Mouse (Mus musculus) hematopoietic stem cell, adult 5-6 weeks (primary cell): ENCODE results near the gene Trpv3. TPM values are rescaled to one million over a fixed set of nuclear protein-coding genes. Genes with fewer than 3 reads are reported as not detected.
"Not testable (repeated sequence)": the region's sequence is repeated elsewhere in the genome, so short reads cannot be mapped to it uniquely, and the experiment has no call there.

Experiments
- ATAC-seq, 2 experiments: fragments of 125-278 bp in 1 of 2; replicated peaks in 1 of 2; 2 replicates each; pipeline ENCODE4 v1.8.0; 2016 to 2017; ENCODE audit warnings: inconsistent platforms in 2 of 2, mild to moderate bottlenecking in 2 of 2, moderate number of reproducible peaks in 2 of 2, low read depth in 1 of 2, moderate TSS enrichment in 1 of 2; ENCODE audit not compliant: low FRiP score in 2 of 2, poor library complexity in 2 of 2, severe bottlenecking in 2 of 2, insufficient read depth in 1 of 2, low TSS enrichment in 1 of 2
- total RNA-seq: library from RNA; stranded (forward); fragments of 172-1452, 232-1000 nt; gene quantifications from 2 replicates; pipeline ENCODE4 v1.2.3, GENCODE M21; 2017

The Trpv3 gene
- total RNA-seq, 1 experiment from 2014 or later: not detected

GRCm38 (mm10) chr11:73280710-73281109 is 13.5 kb downstream of the Trpv3 start:
- ATAC-seq: no peak

- peak; percentile 82 to 90 for ATAC-seq
These were observed 14.4 kb downstream of the Trpv3 start for GRCm38 (mm10) chr11:73281528-73282027.

GRCm38 (mm10) chr11:73283369-73283768 is 16.2 kb downstream of the Trpv3 start:
- ATAC-seq: no peak

GRCm38 (mm10) chr11:73283926-73284325 is 16.7 kb downstream of the Trpv3 start:
- ATAC-seq: no peak

- no peak for ATAC-seq
These were observed 17.2 kb downstream of the Trpv3 start for GRCm38 (mm10) chr11:73284351-73284750.

- ATAC-seq: no peak
These were observed 22.4 kb downstream of the Trpv3 start for GRCm38 (mm10) chr11:73289621-73290020.

GRCm38 (mm10) chr11:73303123-73303522 is 35.9 kb downstream of the Trpv3 start:
- ATAC-seq: no peak

GRCm38 (mm10) chr11:73315961-73316360 is 48.8 kb downstream of the Trpv3 start:
- ATAC-seq: no peak

- ATAC-seq: not testable (repeated sequence)
These were observed 51.4 kb downstream of the Trpv3 start for GRCm38 (mm10) chr11:73318581-73318980.

GRCm38 (mm10) chr11:73321064-73321463 is 53.9 kb downstream of the Trpv3 start:
- not testable (repeated sequence) for ATAC-seq

GRCm38 (mm10) chr11:73323906-73324830 is 57.0 kb downstream of the Trpv3 start:
- ATAC-seq: no peak

GRCm38 (mm10) chr11:73326485-73326886 is 59.3 kb downstream of the Trpv3 start:
- peak; percentile 62 to 65 for ATAC-seq

GRCm38 (mm10) chr11:73327361-73327760 is 60.2 kb downstream of the Trpv3 start:
- no peak for ATAC-seq

- ATAC-seq: no peak
These were observed 62.3 kb downstream of the Trpv3 start, which contains the start of the genes Aspa, Gm49340 and Spata22 for GRCm38 (mm10) chr11:73329442-73329841. Aspa (minus strand) TSS chr11:73329596. Gm49340 (plus strand) TSS chr11:73329741. Spata22 (plus strand) TSS chr11:73329741.

GRCm38 (mm10) chr11:73333357-73333756 is 66.2 kb downstream of the Trpv3 start:
- no peak for ATAC-seq

GRCm38 (mm10) chr11:73336919-73337318 is 69.7 kb downstream of the Trpv3 start:
- ATAC-seq: no peak
